Mouse (Mus musculus) ovary, postnatal 10 days (tissue): ENCODE results near the gene Tab1.

ENCODE experiments used
- DNase-seq: peaks from one replicate; pipeline ENCODE4 v3.0.0; 2022; ENCODE audit warnings: low spot score

Gene Tab1

GRCm38 (mm10) chr15:80206057-80206565 lies 73.2 kb downstream of the Tab1 start:
- DNase-seq, result no peak

- no peak for DNase-seq
Measured at GRCm38 (mm10) chr15:80208446-80208845, 75.5 kb downstream of the Tab1 start.
